Mouse (Mus musculus): ENCODE results near the gene Hist1h4k.
"Not testable (repeated sequence)": the region's sequence is repeated elsewhere in the genome, so short reads cannot be mapped to it uniquely, and the experiment has no call there.

Hist1h4k gene

DNA sequence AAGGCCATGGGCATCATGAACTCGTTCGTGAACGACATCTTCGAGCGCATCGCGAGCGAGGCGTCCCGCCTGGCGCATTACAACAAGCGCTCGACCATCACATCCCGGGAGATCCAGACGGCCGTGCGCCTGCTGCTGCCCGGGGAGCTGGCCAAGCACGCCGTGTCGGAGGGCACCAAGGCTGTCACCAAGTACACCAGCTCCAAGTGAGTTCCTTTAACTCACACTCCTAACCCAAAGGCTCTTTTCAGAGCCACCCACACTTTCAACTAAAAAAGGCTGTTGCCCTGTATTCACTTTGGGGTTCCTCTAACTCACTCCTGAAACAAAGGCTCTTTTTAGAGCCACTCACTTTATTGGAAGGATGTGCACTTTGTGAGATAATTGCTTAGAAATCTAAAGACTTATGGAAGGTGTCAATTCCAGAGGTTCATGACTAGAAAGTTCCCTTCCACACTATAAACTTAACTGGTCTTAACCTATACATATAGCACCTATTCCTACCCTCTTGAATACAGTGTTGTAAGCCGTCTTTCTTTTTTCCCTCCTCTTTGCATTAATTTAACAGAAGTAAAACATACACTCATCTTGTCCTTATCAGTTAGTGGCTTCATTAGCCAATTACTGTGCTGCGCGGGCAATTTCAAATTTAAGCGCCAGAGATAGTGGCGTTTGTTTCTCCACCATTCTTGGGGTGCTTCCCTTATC, 4.1 kb upstream of the Hist1h4k start:
- not testable (repeated sequence) for DNase-seq

DNA sequence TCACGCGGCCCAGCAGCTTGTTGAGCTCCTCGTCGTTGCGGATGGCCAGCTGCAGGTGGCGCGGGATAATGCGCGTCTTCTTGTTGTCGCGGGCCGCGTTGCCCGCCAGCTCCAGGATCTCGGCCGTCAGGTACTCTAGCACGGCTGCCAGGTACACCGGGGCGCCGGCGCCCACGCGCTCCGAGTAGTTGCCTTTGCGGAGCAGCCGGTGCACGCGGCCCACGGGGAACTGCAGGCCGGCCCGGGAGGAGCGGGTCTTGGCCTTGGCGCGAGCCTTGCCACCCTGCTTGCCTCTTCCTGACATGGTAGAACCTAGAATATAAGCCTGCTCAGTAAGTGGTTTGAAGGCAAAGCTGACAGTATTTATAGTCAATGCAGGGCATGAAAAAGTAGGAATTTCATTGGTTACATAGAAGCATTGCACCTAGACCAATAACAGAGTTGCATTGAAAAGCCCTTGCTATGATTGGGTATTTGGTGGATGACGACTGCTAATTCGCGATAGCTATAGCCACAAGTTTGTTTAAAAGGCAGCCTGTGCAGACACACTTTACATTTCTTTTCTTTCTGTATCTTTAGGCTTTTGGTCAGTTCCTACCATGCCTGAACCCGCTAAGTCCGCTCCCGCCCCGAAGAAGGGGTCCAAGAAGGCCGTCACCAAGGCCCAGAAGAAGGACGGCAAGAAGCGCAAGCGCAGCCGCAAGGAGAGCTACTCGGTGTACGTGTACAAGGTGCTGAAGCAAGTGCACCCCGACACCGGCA, 3.4 kb upstream of the Hist1h4k start, which contains the start of the genes Hist1h2ak and Hist1h2bn:
Hist1h2ak (minus strand) TSS at position 304 of the 762 bp plus-strand sequence.
Hist1h2bn (plus strand) TSS at position 600 of the 762 bp plus-strand sequence.
- peak; percentile 64 for DNase-seq

- DNase-seq, result no peak
These were observed 2.8 kb upstream of the Hist1h4k start for GRCm38 (mm10) chr13:21753051-21753523.

DNA sequence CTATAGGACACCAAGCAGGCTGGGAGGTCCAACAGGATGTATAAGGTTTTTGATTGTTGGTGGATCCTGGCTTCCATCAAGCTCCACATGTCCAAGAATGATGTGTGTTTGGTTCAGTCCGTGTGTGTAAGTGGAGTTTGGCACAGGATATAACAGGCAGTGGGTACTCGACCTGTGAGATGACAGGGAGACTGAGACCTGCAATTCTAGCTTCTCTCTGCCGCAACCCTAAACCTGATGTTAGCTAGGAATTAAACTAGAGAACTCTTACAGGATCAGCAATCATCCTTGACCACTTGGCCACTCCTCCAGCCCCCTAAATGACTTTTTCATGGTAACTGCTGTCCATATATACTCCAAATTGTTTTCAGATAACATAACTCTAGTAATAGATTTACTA, 2.1 kb upstream of the Hist1h4k start:
- no peak for DNase-seq

DNA sequence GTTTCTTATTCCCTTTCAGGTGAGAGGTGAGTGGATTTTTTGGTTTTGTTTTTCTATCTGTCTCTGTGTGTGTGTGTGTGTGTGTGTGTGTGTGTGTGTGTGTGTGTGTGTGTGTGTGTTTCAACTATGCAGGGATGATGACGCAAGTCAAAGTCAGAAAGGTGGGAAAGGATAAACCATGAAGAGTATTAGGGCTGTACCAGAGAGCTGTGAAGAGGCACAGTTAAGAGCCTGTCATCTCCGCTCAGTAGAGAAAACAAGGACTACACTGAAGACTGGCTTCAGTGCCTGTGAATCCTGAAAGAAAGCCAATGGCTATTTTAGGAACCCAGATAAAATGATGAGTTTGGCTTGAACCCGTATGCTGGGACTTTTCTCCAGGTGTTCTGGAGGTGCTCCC, 1.5 kb upstream of the Hist1h4k start:
- DNase-seq, result no peak

DNA sequence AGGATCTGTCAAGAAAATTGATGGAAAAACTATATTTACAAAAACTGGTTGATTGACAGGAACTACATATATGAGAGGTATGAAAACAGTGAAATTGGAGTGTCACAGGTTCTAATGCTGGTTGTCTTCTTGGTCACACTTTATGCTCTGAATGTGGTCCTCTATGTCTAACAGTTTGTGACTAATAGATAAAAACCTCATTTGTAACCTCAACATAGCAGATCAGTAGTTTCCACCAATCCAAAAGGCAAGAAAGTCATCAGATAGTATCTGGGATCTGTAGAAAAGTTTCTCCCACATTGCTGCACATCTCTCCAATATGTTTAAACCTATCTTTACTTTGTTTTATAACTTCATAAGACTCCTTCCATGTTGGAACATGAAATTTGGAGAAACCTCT, 1.1 kb upstream of the Hist1h4k start:
- DNase-seq, result no peak

- DNase-seq, result no peak
These were observed 732 bp downstream of the Hist1h4k start for GRCm38 (mm10) chr13:21749387-21750158.

DNA sequence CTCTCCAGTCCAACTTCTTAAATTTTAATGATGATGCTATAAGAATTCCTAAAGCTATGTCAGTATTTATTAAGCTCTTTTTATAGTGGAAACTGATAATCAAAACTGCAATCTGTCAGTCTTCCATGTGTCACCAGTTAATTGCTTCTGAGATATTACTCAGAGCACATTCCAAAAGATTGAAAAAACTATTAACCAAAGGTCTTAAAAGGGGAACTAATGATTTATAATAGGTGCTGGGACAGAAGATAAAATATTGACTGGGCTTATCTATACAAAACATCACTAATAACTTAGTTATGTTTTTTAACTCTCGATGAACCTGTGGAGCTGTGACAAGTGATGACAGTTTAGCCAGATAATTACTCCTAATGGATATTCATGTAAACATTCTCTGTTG, 5.3 kb downstream of the Hist1h4k start:
- no peak for DNase-seq

DNA sequence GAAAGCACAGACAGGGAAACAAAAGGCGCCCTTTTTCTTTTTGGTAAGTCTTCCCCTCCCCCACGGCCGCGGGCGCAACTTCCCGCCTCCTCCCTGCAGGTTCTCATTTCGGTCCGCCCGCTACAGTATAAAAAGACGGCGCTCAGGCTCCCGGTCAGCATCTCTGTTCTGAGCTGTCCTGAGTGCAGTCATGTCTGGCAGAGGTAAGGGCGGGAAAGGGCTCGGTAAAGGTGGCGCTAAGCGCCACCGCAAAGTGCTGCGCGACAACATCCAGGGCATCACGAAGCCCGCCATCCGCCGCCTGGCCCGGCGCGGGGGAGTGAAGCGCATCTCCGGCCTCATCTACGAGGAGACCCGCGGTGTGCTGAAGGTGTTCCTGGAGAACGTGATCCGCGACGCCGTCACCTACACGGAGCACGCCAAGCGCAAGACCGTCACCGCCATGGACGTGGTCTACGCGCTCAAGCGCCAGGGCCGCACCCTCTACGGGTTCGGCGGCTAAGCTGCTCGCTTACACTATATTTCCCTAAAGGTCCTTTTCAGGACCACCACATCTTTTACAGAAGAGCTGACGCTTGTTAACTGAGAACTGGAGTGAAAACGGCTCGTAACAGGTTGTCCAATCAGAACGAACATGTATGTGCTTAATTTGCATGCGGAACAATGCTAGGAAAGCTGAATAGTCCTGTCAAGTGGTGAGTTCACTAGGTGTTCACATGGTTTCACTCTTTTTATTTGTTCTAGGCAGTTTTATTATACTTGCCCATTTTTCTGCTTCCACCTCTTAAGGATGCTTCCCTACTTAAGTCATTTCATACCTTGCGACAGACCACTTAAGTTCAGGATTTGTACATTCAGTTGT, 15.2 kb downstream of the Hist1h4k start, which contains the start of gene Hist1h4j:
Hist1h4j (plus strand) TSS at position 159 of the 862 bp plus-strand sequence.
- DNase-seq, result peak; percentile 45

- peak; percentile 82 for DNase-seq
These were observed 16.0 kb downstream of the Hist1h4k start for GRCm38 (mm10) chr13:21734010-21734905.

DNA sequence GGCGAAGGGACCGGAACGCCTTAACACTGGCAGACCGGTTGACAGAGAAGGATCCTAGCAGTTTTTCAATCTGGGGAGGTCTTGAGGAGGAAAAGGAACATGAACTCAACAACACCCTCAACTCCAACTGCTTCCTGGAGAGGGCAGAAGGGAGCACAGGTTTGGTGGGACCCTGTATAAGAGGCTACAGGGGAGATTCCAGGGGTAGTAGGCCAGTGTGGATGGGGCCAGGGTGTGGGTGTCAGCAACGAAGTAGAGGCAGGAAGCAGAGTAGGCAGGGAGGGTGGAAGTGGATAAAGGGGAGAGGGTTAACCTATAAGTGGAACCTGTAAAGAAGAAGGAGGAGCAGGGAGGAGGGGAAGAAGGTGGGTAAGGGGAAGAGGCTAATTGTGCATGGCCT, 16.8 kb downstream of the Hist1h4k start:
- DNase-seq, result no peak

- no peak for DNase-seq
These were observed 20.8 kb downstream of the Hist1h4k start for GRCm38 (mm10) chr13:21729544-21729943.

GRCm38 (mm10) chr13:21727948-21728572, 22.2 kb downstream of the Hist1h4k start:
- no peak for DNase-seq

- no peak for DNase-seq
These were observed 27.1 kb downstream of the Hist1h4k start for GRCm38 (mm10) chr13:21722993-21723836.

DNA sequence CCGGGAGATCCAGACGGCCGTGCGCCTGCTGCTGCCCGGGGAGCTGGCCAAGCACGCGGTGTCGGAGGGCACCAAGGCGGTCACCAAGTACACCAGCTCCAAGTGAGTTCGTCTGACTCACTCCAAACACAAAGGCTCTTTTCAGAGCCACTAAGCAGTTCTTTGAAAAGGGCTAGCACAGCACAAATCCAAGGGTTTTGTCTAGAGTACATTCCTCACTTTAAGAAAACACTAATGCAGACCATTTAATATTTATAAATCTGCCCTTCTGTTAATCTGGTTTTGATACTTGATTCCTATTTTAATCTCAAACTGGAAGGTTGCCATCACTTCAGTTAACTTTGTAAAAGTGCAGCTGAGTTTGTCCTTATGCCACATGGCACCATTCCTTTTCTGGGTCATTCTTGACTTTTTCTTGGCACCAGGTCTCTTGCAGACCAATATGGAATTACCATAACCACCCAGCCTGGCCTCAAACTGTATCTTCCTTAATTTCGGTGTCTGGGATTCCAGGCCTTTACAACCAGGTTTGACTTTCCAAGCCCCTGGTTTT, 27.9 kb downstream of the Hist1h4k start:
- DNase-seq, result no peak

DNA sequence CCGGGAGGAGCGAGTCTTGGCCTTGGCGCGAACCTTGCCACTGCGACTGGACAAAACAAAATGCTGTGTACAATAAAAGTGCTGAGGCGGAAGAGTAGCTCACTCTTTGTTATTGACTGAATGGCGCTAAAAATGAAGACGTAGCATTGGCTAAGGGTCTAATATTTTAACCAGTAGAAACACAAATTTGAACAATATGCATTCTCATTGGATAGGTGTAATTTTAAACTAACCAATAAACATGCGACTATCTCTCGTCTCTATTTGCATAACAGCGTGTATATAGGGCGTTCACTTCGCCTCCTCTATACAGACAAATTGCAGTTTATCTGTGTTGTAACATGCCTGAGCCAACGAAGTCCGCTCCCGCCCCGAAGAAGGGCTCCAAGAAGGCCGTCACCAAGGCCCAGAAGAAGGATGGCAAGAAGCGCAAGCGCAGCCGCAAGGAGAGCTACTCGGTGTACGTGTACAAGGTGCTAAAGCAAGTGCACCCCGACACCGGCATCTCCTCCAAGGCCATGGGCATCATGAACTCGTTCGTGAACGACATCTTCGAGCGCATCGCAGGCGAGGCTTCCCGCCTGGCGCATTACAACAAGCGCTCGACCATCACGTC, 28.4 kb downstream of the Hist1h4k start, which contains the start of gene Hist1h2bm:
Hist1h2bm (plus strand) TSS at position 288 of the 616 bp plus-strand sequence.
- DNase-seq, result peak; percentile 64

DNA sequence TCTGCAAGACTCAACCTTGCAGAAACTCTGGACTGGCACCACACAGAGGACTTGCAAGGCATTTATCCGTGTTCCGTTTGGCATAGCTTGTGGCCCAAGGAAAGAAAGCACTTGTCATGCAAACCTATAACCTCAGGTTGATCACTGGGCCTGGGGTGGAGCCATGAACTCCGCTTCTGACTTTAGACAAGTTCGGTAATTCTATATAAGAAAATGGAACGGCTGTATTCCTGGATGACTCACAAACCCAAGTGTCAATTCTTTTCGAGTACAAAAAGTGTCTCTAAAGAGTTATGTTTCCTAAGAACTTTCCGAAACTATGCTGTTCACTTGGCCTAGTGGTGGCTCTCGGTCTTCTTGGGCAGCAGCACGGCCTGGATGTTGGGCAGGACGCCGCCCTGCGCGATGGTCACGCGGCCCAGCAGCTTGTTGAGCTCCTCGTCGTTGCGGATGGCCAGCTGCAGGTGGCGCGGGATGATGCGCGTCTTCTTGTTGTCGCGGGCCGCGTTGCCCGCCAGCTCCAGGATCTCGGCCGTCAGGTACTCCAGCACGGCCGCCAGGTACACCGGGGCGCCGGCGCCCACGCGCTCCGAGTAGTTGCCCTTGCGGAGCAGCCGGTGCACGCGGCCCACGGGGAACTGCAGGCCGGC, 29.1 kb downstream of the Hist1h4k start:
- DNase-seq, result not testable (repeated sequence)

Data from kidney, adult 9 months (tissue).